Mouse (Mus musculus) natural killer cell, adult 2 months (primary cell): ENCODE measurements around the gene Aldh2.

Experiments
- DNase-seq, 2 experiments: peaks; one replicate each; pipeline ENCODE4 v3.0.0; 2022; ENCODE audit warnings: low spot score in 2 of 2

Aldh2 gene

DNA sequence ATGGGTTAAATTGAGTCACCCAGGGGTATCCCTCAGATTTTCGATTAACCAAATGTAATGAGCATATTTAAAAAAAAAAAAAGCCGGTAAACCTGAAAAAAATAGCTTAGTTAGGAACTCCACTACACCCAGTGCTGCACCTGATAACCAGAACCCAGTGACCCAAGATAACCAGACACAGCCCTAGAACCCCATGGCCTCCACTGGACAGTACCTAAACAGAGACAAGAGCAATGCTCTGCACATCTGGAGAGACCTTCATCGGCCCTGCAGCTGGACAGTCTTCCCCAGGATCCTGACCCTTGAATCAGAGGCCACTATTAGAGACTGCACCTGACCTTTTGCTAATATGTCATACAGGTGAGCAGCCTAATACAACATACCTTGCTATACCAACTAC, 46.5 kb downstream of the Aldh2 start:
- DNase-seq: no peak

DNA sequence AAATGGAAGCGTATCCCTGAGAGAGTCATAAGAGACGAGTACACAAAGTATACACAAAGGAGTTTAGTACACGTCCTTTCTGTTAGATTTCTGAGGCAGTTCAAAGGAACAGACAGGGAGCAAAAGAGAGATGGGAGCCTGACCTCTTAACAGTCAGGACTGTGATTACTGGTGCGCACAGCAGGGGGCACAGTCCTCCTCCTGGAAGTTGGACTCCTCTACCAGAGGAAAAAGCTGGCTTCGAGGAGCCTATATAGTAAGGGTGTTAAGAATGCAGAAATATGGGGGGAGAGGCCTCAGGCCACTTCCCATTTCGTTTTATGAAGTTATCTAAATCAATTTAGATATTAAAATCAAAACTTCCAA, 47.1 kb downstream of the Aldh2 start:
- DNase-seq: peak; percentile 32 to 41

DNA sequence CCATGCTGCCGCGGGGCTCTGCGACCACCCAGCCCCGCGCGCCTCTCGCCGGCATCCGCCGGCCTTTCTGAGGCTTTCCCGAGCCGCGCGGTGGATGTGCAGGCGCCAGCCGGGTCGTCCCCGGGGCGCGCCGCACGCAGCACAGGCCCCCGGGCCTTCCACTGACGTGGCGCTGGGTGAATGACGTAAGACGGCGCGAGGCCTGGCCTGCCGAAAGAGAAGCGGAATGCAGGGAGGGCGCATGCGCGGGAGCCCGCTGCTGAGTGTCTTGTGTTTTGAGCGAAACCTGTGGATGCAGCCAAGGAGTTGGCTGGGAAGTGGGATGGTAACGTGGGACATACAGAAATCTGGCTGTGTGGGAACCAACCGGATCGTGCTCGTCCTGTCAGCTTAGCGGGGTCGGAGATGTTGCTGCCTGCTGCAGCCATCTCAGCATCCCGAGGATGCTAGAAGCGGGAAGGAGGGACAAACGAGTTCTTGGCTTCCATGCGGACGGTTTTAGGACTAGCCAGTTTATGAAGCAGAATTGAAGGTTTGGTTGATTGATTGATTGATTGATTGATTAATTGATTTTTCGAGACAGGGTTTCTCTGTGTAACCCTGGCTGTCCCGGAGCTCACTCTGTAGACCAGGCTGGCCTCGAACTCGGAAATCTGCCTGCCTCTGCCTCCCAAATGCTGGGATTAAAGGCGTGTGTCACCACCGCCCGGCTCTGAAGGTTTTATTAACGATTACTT, 47.7 kb downstream of the Aldh2 start, which contains the start of gene Mapkapk5:
Gene Mapkapk5 (minus strand): TSS at position 113 of the 737 bp plus-strand sequence.
- DNase-seq: peak; percentile 95 to 97

DNA sequence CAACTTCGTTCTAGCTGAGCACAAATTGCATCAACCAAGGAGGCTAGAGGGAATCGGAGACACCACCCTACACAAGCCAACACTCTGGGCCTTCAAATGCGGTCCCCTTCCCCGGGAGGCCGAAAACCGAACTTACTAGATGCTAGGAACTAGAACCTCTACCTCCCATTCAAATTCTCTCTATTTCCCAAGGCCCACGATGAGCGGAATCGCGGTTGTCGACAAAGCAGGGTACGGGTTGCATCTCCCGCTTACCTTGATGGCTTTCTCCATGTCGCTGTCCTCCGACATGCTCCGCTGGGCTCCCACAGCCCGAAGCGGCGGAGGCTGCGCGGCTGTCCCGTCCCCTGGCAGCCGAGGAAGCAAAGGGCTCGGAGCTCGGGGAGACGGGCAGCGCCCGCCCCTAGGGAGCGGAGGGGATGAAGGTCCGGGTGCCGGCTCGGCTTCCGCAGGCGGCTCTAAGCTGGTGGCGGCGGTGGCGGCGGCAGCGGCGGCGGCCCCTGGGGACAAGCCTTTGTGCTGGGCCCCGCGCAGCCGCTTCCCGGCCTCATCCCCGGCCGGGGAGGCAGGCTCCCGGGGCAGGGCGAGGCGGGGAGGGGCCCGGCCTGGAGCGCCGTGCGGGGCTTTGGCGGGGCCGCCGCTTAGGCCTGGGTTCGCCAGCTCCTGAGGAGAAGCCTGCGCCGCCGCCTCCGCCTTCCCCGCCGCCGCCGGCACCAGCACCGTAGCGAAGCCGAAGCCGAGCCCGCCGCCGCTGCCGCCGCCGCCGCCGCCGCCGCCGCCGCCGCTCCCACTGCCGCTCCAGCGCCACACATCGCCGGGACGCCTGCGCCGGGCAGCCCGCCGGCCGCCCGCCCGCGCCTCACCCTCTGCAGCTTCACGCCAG, 48.5 kb downstream of the Aldh2 start, which contains the start of the genes Adam1a and Gm42878:
Gene Adam1a (minus strand): TSS at position 573 of the 883 bp plus-strand sequence.
Gene Gm42878 (minus strand): TSS at position 573 of the 883 bp plus-strand sequence.
- peak; percentile 34 to 47 for DNase-seq

- no peak for DNase-seq
These were observed 50.3 kb downstream of the Aldh2 start for GRCm38 (mm10) chr5:121543370-121543769.

- DNase-seq: no peak
These were observed 52.4 kb downstream of the Aldh2 start for GRCm38 (mm10) chr5:121541235-121541634.

DNA sequence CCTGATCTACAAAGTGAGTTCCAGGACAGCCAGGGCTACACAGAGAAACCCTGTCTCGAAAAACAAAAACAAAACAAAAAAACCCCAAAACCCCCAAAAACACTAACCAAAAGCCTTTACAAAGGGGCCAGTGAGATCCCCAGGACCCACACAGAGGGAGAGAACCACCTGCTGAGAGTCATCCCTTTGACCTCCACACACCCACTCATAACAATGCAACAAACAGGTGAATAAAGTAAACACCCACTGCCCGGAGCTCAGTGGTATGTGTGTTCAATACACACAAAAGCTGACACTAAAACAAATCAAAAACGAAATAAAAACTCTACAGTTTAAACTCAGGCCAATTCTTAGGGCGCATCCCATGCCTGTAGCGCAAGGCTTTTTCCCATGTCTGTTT, 53.6 kb downstream of the Aldh2 start:
- no peak for DNase-seq

GRCm38 (mm10) chr5:121537588-121537987, 56.0 kb downstream of the Aldh2 start:
- no peak for DNase-seq

- no peak for DNase-seq
These were observed 56.6 kb downstream of the Aldh2 start for GRCm38 (mm10) chr5:121536921-121537555.

DNA sequence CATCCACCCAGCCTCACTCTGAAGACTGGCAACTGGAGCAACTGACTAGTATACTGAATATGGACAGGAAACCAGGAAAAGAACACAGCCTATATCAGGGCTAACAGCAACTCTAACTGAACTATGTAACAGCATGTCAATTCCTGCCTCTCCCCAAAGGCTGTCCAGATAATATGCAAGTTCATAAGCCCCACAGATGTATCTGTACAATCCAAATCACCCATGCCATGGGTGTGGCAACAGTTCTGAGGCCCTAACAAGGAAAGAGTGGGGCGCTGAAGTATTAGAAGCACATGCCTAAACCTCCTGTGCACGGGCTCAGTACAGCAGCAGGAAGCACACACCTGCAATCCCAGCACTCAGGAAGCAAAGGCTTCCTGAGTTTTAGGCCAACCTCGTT, 58.5 kb downstream of the Aldh2 start:
- DNase-seq: no peak

GRCm38 (mm10) chr5:121534521-121534920, 59.1 kb downstream of the Aldh2 start:
- DNase-seq: peak in 1 of 2 experiments; percentile 19

- no peak for DNase-seq
These were observed 66.7 kb downstream of the Aldh2 start for GRCm38 (mm10) chr5:121526961-121527360.

GRCm38 (mm10) chr5:121526526-121526925, 67.1 kb downstream of the Aldh2 start:
- no peak for DNase-seq

GRCm38 (mm10) chr5:121525774-121526450, 67.7 kb downstream of the Aldh2 start:
- no peak for DNase-seq

- DNase-seq: peak; percentile 53 to 76
These were observed 73.9 kb downstream of the Aldh2 start for GRCm38 (mm10) chr5:121519758-121520157.

DNA sequence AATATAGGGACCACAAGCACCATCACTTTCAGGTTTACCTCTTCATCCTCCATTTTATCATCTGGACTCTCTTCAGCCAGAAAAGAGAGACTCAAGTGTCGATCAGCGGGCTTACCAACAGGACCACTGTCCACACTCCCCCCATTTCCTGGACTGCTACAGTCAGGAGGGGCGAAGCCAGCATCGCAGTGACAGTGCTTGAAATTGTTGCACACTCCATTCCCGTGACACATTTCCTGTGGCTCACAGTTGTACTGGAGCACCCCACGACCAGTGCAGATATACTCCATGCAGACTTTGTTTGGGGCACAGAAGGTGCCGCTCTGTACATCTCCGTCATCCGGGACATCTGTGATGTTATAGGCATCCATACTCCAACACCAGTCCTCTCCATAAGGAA, 74.6 kb downstream of the Aldh2 start:
- no peak for DNase-seq
